Mouse (Mus musculus) brain, adult 2 months (tissue): ENCODE results near the gene Gm4881.
"Not testable (repeated sequence)": the region's sequence is repeated elsewhere in the genome, so short reads cannot be mapped to it uniquely, and the experiment has no call there.

Experiments
- DNase-seq: peaks from one replicate; pipeline ENCODE4 v3.0.0; 2011; ENCODE audit warnings: low read depth, low spot score

The Gm4881 gene

DNA sequence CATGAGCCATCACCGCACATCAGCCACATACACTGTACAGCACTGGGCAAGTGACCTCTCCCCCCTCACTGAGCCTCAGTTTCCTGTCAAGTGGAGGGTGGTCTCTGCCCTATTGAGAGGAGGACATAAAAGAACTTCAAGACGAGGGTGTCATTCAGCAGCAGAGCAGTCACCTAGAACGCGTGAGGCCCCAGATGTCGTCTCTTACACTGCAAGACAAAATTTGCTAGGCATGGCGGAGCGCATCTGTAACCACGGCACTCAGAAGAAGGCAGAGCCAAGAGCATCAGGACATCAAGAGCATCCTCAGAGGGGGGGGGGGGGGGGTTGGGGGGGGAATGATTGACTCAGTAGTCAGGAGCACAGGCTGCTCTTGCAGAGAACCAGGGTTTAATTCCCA is 48.0 kb downstream of the Gm4881 start:
- no peak for DNase-seq

DNA sequence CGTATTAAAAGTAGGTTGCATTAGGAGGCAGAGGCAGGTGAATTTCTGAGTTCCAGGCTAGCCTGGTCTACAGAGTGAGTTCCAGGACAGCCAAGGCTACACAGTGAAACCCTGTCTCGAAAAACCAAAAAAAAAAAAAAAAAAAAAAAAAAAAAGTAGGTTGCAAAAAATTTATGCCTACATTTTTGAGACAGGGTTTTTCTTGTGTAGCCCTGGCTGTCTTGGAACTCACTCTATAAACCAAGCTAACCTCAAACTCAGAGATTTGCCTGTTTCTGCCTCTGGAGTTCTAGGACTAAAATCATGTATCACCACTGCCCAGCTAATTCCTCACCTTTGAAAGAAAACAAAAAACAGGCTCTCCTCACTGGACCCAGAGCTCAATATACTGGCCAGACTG is 48.5 kb downstream of the Gm4881 start:
- DNase-seq = not testable (repeated sequence)

DNA sequence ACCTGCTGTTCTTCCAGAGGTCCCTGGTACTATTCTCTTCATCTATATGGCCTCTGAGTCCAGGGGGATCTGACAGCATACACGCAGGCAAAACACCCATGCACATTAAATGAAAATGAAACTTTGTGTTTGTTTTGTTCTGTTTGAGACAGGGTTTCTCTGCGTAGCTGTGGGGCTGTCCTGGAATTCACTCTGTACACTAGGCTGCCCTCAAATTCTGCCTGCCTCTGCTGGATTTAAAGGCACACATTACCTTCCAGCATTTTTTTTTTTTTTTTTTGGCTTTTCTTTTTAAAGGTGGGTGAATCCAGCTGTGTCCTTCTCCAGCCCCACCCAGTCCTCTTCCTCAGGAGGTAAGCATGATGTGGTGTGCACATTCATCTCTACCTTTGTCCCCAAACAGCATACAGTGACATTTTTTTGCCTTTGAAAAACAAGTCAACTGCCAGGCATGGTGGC is 52.1 kb downstream of the Gm4881 start:
- no peak for DNase-seq

DNA sequence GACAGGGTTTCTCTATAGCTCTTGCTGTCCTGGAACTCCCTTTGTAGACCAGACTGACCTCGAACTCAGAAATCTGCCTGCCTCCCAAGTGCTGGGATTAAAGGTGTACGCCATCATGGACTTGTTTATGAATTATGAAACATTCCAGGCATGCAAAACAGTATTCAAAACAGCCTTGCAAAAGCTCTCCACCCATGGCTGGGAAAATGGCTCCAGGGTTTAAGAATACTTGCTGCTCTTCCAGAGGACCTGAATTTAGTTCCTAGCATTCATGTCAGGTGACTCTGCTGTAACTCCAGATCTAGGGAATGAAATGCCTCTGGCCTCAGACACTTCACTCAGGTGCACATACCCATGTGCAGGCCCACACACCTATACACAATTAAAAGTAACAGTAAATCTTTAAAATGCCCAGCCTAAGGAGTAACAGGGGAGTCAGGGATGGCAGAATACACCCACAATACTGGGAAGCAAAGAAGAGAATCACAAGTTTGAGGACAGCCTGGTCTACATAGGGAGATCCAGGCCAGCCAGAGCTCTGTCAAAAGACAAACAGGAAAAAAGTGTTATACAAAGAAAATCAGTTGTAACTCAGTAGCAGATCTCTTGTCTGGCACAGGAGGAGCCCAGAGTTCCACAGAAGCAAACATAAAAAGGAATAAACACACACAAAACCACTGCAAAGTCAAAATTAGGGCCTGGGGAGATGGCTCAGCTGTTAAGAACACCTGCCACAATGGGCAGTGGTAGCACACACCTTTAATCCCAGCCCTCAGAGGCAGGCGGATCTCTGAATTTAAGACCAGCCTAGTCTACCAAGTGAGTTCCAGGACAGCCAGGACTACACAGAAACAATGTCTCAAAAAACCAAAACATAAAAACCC is 52.8 kb downstream of the Gm4881 start:
- no peak for DNase-seq

DNA sequence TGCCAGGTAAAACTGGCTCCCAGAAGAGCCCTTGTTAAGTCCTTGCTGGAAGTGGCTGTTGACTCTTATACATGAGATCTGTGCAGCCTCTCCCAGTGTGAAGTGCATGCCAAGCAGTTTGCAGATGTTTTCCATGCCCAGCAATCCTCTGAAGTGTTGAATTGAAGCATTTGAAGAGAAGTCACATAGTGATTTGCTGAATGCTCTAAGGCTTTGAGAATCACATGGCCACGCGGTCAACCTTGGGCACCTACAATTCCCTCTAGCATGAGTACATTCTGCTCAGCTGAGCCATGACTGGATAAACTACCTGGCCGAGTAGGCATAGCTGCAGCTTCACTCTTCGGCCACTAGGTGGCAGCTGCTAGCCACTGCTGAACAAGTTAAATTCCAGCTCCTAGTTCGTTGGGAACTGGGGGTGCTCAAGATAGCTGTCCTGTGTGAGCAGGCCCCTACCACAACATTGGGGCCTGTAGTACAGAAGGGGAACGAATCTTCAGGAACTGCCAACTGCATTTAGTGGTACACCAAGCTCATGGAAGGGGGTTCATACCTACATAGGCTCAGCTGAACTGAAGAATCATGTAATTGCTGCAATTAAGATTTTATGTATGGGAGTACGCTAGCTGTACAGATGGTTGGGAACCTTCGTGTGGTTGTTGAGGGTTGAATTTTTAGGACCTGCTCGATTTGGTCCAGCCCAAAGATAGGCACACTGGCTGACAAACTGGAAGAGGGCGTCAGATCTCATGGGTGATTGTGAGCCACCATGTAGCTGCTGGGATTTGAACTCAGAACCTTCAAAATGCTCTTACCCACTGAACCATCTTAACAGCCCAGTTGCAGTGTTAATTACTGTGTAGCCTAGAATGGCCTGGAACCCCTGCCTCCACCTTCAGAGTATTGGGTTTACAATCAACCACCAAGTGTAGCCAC is 53.7 kb downstream of the Gm4881 start:
- peak; percentile 91 for DNase-seq

DNA sequence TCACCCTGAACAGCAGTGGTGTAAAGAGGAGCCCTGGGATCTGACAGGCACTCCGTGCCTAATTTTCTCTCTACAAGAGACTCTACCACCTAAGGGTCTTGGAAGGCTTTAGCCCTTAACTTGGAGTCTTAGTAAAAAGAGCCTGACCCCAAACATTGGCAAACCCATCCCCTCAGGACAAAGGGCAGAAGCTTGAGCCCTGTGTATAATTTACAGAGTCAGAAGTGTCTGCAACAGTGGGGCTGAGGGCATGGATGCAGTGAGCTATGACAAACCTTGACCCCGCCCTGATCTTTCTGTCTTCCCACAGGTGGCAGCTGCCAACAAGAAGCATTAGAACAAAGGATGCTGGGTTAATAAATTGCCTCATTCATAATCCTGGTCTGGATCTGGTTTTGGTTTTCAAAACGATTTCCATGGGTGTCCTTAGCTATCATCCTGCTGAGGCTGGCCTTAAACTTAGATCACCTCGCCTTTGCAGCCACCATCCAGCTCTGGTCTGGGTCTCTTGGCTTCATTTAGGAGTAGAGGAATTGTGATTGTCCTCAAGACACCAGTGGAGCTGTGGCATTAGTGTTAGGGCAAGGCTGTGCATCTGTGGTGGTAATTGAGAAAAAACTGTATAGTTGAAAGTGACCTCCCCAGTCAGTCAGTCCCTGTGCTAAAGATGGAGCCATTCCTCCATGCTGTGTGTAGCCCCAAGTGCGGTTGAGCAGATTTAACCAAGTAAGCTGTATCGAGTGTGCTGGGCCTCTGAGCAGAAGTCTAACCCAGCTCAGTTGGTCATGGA is 54.7 kb downstream of the Gm4881 start:
- no peak for DNase-seq

DNA sequence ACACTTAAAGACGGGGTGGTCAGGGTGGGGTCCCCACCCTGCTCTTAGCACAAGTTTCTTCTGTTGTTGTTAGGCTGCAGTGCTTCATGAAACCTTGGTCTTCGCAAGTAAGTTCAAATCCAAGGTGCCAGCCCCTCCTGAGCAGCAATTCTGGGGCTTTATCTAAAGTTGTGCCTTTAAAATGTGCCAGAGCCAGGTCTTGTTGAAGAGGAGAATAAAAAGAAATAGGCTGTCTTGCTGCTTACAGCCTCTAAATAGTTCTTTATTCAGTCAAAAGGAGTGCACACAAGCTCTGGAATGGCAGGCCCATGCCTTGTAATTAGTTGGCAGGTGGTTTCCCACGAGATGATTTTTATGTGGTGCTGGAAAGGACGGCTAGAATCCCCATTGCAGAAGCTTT is 57.2 kb downstream of the Gm4881 start:
- no peak for DNase-seq

DNA sequence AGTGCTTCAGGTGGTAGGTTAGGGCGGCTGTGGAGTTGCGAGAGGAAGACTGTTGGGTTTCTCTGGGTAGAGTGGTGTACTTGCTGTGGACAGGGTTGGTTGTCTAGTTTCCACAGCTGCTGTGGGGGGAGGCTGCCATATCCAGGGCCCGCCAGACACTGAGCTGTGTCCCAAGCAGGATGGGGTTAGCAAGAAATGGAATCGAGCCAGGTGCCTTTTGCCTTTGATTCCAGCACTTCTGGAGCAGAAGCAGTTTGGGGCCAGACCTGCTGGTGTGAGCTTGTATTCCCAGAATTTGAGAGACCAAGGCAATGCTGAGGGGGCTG is 58.0 kb downstream of the Gm4881 start:
- DNase-seq = no peak

DNA sequence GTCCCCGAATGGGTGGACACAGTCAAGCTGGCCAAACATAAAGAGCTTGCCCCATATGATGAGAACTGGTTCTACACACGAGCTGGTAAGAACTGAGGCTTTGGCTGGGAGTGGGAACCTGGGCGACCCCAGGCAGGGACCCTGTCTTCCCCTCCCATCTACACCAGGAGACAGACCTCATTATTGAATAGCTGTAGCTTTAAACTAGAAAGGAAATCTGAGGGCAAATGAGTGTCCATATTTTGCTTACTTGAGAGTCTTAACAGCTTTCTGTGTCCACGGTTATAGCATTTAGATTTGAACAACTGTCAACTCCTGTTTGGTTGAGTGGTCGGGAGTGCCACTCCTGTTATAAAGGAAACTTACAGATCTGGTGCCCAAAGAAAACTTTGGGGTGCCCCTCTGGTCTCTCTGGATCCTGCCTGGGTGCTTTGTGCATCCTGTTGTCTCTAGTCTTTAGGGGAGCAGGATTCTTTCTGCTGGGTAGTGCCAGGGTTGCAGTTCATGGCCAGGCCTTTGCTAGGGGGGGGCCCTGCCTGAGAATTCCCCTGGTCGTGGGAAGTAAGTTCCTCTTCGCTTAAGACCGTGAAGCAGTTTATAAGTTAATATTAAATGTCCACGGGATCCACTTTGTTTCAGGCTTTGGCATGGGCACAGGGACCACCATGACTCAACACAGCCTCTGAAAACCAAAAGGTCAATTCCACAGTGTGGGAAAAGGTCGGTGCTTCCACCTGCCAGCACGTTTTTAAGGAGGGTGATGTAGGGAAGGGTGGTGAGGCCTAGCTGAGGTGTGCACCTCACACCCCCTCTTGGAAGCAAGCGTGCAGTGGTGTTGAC is 58.6 kb downstream of the Gm4881 start:
- DNase-seq = no peak

DNA sequence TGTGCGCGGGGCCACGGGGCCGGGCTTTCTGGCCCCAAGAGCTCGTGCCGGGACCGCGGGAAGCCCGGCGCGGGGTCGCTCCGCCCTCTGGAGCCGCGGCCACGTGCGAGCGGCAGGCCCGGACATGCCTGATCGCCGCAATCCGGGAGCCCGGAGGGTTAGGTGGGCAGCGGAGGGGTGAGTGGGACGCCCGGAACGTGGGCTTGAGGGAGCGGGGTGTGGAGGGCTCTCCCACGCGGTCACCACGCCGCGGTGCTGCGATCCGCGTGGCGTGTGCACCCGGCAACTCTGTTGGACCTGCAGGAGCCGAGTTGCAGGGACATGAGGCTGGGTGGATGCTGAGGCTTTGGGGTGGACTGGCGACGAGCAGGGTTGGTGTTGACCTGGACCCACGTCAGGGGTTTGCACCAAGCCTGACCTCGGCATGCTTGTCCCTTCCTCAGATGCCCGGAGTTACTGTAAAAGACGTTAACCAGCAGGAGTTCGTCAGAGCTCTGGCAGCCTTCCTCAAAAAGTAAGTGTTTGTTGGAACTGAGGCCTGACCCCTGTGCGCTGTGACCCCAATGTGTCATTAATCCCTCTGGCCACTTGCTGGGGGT is 59.5 kb downstream of the Gm4881 start:
- DNase-seq = peak; percentile 31

DNA sequence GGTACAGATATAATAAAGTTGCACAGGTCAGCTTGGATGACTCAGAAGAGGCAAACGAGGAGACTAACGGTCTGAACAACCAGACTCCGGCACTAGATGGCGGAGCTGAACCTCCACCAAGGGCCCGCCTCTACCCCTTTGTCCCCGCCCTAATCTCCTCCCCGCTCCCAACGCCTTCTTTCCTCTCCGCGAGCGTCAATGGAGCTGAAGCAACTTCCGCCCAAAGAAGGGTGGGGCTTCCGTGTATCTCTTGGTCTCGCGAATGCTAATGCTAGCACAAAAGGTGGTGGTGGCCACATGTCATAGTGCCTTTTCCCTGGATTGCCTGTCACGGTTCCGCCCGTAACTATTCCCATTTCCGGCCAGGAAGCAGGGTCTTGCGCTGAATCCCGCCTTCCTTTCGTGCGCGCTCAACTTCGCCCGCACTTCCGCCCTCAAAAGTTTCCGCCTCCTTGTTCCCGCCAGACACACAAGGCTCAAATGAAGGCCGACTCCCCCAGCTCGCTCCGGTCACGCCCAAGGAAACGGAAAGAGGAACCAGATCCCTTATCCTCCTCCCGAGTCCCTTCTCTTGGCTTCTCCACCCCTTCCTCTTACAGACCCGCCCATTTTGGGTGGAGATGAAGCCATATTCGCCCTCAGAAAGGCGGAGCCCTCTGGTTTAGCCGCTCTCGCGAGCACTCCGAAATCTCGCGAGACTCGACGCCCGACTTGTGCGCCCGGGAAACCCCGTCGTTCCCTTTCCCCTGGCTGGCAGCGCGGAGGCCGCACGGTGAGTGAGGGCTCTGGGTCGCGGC is 60.2 kb downstream of the Gm4881 start, which contains the start of gene Rps19:
Gene Rps19 (plus strand): TSS at position 476 of the 797 bp plus-strand sequence.
- peak; percentile 100 for DNase-seq

DNA sequence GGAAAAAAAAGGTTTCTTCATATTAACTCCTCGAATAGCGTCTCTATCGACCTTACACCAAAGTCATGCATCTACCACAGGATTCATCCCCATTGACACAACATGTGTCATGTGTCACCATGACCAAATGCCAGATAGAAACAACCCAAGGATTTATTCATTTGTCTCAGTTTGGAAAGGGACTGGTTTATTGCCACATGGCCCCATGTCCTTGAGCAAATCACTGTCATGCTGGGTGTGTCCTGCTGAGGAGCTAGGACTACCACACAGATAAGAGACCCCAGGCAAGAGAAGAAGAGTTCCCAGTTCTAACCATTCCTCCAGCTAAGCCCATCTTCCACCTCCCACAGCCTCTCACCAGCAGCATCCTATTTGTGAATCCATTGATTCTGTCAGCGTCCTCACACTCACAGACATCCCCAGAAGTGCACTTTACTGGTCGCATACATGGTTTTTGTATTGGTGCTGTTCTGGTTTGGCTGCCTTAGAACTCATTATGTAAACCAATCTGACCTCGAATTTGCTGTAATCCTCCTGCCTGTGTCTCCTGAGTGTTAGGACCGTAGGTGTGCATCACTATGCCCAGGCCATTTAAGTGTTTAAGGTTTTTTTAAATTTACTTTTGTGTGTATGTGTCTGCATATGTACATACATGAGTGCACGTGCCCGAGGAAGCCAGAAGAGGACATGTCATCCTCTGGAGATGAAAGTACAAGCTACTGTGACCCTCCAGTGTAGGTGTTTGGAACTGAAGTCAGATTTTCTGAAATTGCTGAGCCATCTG is 61.7 kb downstream of the Gm4881 start:
- DNase-seq = no peak

DNA sequence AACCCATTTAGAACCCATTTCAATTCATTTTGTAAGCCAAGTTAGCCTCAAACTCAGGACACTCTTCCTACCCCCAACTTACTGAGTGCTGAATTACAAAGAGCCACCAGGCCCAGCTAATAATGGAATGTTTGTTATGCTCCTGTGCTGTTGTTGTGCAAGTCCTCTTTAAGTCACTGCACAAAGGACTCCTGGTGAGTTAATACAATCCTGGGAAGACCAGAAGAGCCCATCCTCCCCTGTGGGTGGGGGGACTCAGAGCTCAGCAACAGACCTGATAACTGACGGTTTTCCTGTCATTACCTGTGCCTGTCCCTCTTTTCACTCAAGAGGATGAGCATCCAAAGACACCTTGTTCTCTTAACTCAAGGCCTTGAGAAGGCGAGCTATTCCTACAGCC is 64.7 kb downstream of the Gm4881 start:
- DNase-seq = no peak

DNA sequence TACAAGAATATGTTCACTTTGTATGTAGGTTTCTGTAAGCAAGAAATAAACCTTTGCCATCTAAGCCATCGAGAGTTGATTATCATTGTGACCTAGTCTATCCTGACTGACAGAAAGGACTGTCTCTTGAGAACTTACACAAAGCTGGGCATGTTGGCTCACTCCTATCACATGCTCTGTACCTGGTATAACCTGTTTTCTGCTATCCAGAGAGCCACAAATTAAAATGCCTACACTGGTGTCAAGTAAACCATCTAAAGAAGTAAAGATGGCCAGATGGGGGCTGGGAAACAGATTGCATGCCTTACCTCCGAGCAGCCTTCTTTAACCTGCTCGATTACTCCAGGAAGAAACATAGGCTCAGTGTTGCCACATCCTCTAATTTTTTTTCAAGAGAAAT is 66.7 kb downstream of the Gm4881 start:
- no peak for DNase-seq
